Mouse (Mus musculus) hindbrain, embryonic 15.5 days (tissue): ENCODE measurements around the gene Hoxa3. TPM values are rescaled to one million over a fixed set of nuclear protein-coding genes. Genes with fewer than 3 reads are reported as not detected.

Experiments
- ATAC-seq: fragments of 200-750 bp; cut with Nextera tagmentation; 2 replicates; pipeline ENCODE4 v1.8.0; 2017; ENCODE audit warnings: low read depth, moderate number of reproducible peaks, moderate TSS enrichment; ENCODE audit not compliant: low FRiP score
- H3K27ac ChIP-seq: fragments of 300-500 bp; sonication (generic); replicated peaks from 2 replicates; pipeline ENCODE4 v1.5.1; 2015; ENCODE audit warnings: mild to moderate bottlenecking, inconsistent platforms
- H3K27me3 ChIP-seq: fragments of 300-500 bp; sonication (generic); 2 replicates; pipeline ENCODE4 v1.6.1; 2015; ENCODE audit warnings: control low read depth, inconsistent platforms
- H3K36me3 ChIP-seq: fragments of 300-500 bp; sonication (generic); 2 replicates; pipeline ENCODE4 v1.6.1; 2015; ENCODE audit warnings: control low read depth, inconsistent platforms
- H3K4me1 ChIP-seq: fragments of 300-500 bp; sonication (generic); replicated peaks from 2 replicates; pipeline ENCODE4 v1.6.1; 2015; ENCODE audit warnings: control low read depth, inconsistent platforms
- H3K4me2 ChIP-seq: fragments of 300-500 bp; sonication (generic); 2 replicates; pipeline ENCODE4 v1.6.1; 2015; ENCODE audit warnings: moderate library complexity, mild to moderate bottlenecking, inconsistent platforms
- H3K4me3 ChIP-seq: fragments of 300-500 bp; sonication (generic); 2 replicates; pipeline ENCODE4 v1.5.1; 2015; ENCODE audit warnings: mild to moderate bottlenecking, inconsistent platforms
- H3K9ac ChIP-seq: fragments of 300-500 bp; sonication (generic); 2 replicates; pipeline ENCODE4 v1.6.1; 2015; ENCODE audit warnings: inconsistent platforms
- H3K9me3 ChIP-seq: fragments of 300-500 bp; sonication (generic); 2 replicates; pipeline ENCODE4 v1.6.1; 2016; ENCODE audit warnings: control low read depth, inconsistent platforms
- WGBS: fragments of 180-500 bp; shearing (Covaris S2); methylation state at CpG from one replicate; pipeline ENCODE4 v1.1.7; 2015; 5-methylcytosine and 5-hydroxymethylcytosine counted together
- microRNA counts: library from miRNA; unstranded; fragments of <30 nt; microRNA quantifications from one replicate; lab custom pipeline; 2016
- microRNA-seq: library from miRNA; unstranded; fragments of <30 nt; microRNA quantifications from one replicate; pipeline ENCODE4, GENCODE M21; 2016
- polyA plus RNA-seq: library from polyadenylated mRNA; unstranded; fragments of >200 nt; fragmentation: Nextera tagmentation; extraction: Ambion mirVana; gene quantifications from 2 replicates; pipeline ENCODE4 v1.2.1, GENCODE M21; 2015

Gene Hoxa3
- polyA plus RNA-seq, 1 experiment from 2014 or later = 16.3 TPM

DNA sequence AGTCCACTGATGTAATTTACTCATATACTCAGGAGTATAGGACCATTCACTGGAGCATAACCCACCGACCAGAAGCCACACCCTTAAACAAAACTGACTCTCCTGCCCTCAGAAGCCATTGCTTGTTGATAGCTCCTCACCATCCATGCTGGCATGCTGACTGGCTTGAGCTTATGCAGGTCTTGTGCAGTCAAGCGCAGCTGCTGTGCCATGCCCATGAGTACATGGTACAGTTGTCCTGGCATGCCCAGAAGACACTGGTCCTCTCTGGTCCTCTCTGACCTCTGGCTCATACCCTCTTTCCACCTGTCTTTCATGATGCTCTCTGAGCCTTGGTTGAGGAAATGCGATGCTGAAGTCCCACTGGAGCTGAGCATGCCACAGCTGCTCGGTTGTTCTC is 89.5 kb downstream of the Hoxa3 start:
- Histone ChIP-seq H3K4me1 (peaks cover 18% of the 10 kb centered on the region), H3K36me3 (no peaks in the 10 kb centered on the region), H3K27me3 (no peaks in the 10 kb centered on the region), H3K4me2 (no peak overlapping the region), H3K9me3 (no peaks in the 10 kb centered on the region), H3K9ac (no peak overlapping the region), H3K4me3 (no peak overlapping the region), H3K27ac (no peak overlapping the region)
- 78% methylated on average over 4 of the region's 4 CpGs for WGBS
- no peak for ATAC-seq

DNA sequence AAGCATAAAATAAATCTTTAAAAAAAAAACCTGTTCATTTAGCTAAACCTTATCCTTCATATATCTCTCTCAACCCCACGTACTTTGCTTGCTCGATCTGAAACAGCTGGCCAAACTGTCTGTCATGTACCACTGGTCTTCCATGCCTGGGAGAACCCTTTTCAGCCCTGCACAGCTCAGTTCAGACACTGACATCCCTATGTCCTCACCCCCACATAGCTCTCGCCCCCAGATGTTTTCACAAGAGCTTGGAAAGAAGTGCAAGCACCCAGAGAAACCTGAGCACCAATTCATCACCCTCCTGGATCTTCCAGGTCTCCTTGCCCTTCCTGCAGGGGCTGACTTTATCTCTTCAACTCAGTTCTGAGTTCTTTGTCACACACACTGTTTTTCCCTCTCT is 92.0 kb downstream of the Hoxa3 start:
- H3K4me2 ChIP-seq = no peak overlapping the region
- no peaks in the 10 kb centered on the region for H3K27me3 ChIP-seq
- no peaks in the 10 kb centered on the region for H3K36me3 ChIP-seq
- no peak overlapping the region for H3K27ac ChIP-seq
- no peaks in the 10 kb centered on the region for H3K9me3 ChIP-seq
- ATAC-seq = no peak
- 61% methylated on average over 3 of the region's 3 CpGs for WGBS
- H3K4me3 ChIP-seq = no peak overlapping the region
- peaks cover 20% of the 10 kb centered on the region for H3K4me1 ChIP-seq
- H3K9ac ChIP-seq = no peak overlapping the region

MicroRNAs encoded within 50 kb of the gene (microRNA counts, 519-probe panel; counts per million panel counts)
- not detected for microRNA mmu-miR-196b (lab: Ali Mortazavi, UCI)

Small RNA genes within 50 kb of the gene (microRNA-seq; reads per million reads assigned to microRNA genes)
- gene Mir196b = 61.3 reads per million, percentile 45 among the genes with 10 or more reads in this experiment

Other genes with a start within 250 kb of the Hoxa3 start
- 22.7 and 27.4 TPM in 2 replicates for gene Skap2, start 200.8 kb downstream of the Hoxa3 start, polyA plus RNA-seq
- 1.3 and 1.8 TPM in 2 replicates for gene Hoxa1, start 55.0 kb downstream of the Hoxa3 start, polyA plus RNA-seq
- gene Hoxa2, start 48.5 kb downstream of the Hoxa3 start, polyA plus RNA-seq = 22.4 and 26.8 TPM in 2 replicates
- 4.0 and 4.3 TPM in 2 replicates for gene 5730596B20Rik, start 35.8 kb downstream of the Hoxa3 start, polyA plus RNA-seq
- gene Hoxa4, start 21.6 kb downstream of the Hoxa3 start, polyA plus RNA-seq = 10.6 and 12.2 TPM in 2 replicates
- gene Hoxa5, start 8.7 kb downstream of the Hoxa3 start, polyA plus RNA-seq = 105 and 115 TPM in 2 replicates
- 10.4 and 13.4 TPM in 2 replicates for gene Hoxa6, start 4.6 kb downstream of the Hoxa3 start, polyA plus RNA-seq
- gene Gm28308, start within 50 bp of the Hoxa3 start, polyA plus RNA-seq = not detected in 2 replicates
- gene Hoxa7, start 8.5 kb upstream of the Hoxa3 start, polyA plus RNA-seq = 8.3 and 20.5 TPM in 2 replicates
- 0.58 and 3.4 TPM in 2 replicates for gene Hoxa9, start 17.8 kb upstream of the Hoxa3 start, polyA plus RNA-seq
- 0.28 and 0.40 TPM in 2 replicates for gene Hoxa10, start 27.5 kb upstream of the Hoxa3 start, polyA plus RNA-seq
- not detected in 2 replicates for gene Hoxa11, start 32.5 kb upstream of the Hoxa3 start, polyA plus RNA-seq
- 0.07 TPM in 1 of 2 replicates, not detected in the other for gene Hoxa13, start 47.5 kb upstream of the Hoxa3 start, polyA plus RNA-seq
- 2.7 and 3.8 TPM in 2 replicates for gene Evx1, start 100.2 kb upstream of the Hoxa3 start, polyA plus RNA-seq